Mouse (Mus musculus) urinary bladder, postnatal 14 days (tissue): ENCODE data around the gene Eef1akmt2.

Experiments used
- DNase-seq: peaks from one replicate; pipeline ENCODE4 v3.0.0; 2021; ENCODE audit warnings: low spot score

Eef1akmt2 gene

GRCm38 (mm10) chr7:132810879-132811278, 41.6 kb downstream of the Eef1akmt2 start:
- DNase-seq, result peak; percentile 92

GRCm38 (mm10) chr7:132810368-132810767, 42.1 kb downstream of the Eef1akmt2 start:
- peak; percentile 38 for DNase-seq

DNA sequence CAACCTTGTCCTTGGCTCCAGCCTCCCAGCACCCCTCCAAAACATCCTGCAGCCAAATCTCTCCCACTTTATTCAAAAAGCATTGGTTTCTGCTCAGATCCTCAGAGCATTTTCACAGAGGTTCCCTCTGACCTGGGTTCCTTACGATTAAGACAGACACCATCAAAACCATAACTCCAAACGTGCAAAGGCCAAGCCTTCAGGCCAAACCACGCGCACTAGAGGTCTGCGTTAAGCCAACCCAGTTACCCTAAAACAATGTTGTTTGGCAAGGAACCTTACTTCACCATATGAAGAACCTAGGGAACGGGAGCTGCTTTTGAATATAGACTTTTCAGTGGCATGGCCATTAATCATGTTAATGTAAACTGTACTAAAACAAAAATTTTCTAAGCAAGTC, 42.8 kb downstream of the Eef1akmt2 start:
- DNase-seq, result no peak

DNA sequence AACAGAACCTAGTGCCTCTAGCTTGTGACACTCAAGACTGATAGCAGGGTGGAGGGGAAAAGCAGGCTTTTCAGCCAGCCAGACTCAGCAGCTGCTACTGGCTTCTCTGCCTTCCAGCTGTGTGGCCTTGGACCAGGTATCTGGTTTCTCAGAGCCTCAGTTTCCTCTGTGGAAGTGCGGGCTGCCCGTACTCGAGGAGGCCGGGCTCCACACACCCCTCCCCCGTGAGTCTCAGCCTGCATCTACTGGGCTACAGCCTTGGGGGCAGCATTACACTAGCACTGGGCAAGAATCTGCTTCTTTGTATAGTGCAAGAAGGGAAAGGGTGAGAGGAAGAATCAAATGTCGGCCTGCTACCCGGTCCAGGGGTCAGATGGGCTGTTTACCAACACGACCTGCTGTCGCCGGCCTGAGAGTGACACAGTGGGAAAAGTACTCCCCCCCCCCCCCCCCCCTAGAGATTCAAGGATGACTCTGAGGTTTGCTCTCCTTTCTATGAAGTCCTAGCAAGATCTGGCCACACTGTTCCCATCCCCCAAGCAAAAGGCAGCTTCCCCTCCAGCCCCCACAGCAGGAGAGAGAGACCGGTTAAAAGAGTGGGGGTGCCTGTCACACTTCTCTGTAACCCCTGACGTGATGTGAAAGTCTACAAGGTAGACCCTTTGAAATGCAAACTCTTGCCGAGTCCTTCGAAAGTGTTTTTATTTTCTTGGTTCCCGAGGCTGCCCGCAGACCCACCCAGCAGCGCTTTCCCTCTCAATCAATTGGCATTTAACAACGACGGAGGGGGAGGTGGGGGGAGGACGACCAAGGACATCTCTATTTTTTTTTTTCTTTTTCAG, 43.4 kb downstream of the Eef1akmt2 start:
- no peak for DNase-seq

DNA sequence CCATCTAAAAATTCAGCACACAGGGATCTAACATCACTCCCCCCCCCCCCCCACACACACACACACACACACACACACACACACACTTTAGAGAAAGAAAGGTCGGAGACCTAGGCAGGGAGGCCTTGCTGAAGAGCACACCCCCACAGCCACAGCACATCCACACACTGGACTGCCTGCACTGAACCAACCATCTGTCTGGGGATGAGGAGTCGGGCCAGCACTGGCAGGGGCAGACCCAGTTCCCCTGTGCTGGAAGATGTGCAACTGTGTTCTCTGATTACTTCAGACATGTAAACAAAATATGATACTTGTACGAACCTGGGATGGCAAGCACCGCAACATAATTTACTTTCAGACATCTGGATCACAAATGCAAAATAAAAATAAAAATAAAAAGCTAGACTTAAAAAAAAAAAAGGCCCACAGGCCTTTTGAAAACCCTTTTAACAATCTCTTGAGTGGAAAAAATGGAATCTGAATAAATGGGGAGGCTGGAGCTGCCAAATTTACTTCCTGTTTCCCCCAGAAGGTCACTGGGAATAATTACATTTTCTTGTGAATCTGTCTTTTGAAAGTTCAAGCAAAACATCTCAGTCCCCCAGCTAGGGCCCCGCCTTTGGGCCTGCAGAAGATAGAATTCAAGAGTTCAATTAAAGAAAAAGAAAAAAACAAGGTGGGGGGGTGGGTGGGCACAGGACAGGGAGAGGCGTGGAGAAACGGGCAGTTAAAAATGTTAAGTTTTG, 44.2 kb downstream of the Eef1akmt2 start:
- no peak for DNase-seq

DNA sequence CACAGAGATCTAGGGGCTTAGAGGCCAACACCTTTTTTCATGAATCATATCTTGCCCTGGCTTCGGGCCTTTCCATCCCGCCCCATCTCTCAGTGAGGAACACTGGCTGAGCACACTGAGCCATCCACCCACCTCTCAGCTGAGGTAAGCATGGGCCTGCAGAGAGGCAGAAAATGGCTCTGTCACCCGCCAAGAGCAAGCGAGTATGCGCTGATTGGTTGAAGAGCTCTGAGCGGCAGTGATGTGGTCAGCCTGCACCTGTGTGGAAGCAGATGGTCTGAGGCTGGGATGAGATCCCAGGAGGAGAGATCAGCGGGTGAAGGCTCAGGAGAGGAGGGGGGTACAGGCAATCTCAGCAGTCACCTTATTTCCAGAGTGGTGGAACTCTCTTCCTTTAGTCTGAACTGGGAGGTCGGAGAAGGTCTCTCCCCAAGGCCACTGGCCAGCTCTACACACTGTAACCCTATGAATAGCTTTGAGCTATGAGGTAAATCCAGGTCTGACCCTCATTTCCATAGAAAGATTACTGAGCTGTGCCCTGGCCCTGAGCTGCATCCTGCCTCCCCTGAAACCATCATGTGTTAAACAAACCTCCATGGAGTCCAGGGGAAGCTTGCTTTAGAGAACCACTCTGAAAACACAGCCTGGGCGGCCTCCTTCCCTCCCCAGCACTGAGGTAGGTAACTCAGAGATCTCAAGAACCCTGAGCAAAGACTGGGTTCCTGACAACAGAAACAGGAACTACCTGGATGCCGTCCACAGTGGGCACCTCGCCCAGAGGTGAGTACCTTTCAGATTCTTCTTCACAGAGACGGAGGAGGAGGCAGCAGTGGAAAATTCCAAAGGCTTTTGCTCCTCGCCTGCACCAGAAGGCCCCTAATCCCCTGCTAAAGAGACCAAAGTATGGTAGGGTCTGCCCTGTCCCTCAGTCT, 45.3 kb downstream of the Eef1akmt2 start:
- peak; percentile 67 for DNase-seq

DNA sequence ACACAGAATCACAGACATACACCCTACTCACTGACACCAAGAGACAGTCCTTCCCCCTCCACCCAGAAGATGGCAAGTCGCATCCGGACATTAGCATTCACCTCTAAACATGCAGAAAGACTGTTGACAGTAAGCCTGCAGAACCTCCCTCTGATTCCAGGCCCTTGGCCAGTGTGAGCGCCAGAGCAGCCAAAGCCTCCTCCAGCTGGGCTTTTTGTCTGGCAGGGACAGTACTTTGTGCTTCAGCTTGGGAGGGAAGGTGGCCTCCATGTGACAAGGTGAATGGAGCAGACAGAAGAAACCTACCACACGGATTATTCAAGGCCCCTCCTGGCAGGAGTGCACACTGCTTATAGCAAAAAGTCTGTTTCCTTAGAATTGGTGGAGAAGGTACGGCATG, 46.2 kb downstream of the Eef1akmt2 start:
- DNase-seq, result peak; percentile 52

- no peak for DNase-seq
Measured at GRCm38 (mm10) chr7:132804951-132805350, 47.5 kb downstream of the Eef1akmt2 start.

- no peak for DNase-seq
Measured at GRCm38 (mm10) chr7:132804461-132804860, 48.0 kb downstream of the Eef1akmt2 start.

DNA sequence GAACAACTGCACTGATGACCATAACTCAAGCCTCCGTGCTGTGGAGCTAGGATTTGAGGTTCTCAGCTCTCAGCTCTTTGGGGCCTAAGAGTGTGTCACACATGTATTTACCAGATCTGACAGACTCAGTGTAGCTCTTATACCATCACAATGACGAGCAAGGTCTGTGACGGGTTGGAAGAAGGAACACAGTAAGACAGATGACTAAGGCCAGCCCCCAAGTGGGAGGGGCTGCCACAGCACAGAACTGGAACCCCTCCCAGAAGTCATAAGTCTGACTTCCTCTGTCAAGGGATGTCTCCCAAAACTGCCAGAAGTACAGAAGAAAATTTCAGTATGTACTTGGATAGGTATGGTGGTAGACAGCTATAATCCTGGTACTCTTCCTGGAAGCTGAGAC, 48.5 kb downstream of the Eef1akmt2 start:
- no peak for DNase-seq

DNA sequence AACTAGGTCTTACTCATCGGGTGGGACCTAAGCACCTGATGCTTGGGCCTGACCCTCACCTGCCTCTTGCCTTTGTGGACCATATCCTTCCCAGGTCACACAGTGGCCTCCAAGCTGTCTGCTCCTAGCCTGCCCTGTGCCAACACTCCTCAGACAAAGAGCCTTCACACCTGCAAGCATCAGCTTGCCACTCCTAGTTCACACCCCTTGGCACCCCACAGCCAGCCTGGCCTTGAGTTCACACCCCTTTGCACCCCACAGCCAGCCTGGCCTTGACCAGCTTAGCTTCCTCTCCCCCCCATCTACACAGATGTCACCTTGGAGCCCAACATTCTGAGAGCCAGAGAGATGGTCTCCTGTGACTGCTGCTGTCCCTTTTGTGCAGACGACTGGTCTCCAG, 49.1 kb downstream of the Eef1akmt2 start:
- no peak for DNase-seq

- no peak for DNase-seq
Measured at GRCm38 (mm10) chr7:132802691-132803090, 49.8 kb downstream of the Eef1akmt2 start.

DNA sequence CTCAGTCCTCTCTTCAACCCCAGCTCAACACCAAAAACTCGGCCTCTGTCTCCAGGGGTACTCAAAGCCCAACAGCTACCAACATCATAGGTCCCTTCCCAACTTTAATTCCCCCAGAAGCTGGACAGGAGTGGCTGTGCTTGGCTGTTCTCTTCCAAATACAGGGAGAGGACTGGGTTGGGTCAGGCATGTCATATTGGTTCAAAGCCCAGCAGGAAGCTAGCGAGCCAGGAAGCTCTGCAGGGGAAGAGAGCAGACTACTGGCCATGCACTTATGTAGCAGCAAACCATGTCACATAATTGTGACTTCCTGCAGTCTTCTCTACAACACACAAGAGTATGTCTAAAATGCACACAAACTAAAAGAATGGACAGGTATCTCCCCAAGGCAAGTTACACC, 50.4 kb downstream of the Eef1akmt2 start:
- DNase-seq, result no peak

GRCm38 (mm10) chr7:132801509-132801908, 51.0 kb downstream of the Eef1akmt2 start:
- DNase-seq, result no peak

GRCm38 (mm10) chr7:132800868-132801267, 51.6 kb downstream of the Eef1akmt2 start:
- DNase-seq, result no peak

GRCm38 (mm10) chr7:132799119-132800016, 53.1 kb downstream of the Eef1akmt2 start:
- no peak for DNase-seq

DNA sequence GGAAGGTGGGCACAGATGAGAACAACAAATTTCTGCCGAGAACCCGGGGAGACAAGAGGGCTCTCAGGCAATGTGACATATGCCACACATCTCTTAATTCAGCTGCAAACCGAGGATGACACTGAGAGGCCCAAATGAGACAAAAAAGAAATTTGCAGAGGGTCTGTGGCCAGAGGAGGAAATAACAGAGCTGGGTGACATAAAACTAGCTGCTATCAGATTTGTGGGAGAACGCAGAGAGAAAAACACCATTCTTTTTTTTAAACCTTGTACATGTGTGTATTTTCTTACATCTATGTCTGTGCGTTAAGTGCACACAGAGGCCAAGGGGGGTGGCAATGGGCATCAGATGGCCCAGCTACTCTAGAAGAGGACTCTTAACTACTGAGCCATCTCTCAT, 57.3 kb downstream of the Eef1akmt2 start:
- no peak for DNase-seq

- DNase-seq, result no peak
Measured at GRCm38 (mm10) chr7:132793467-132793866, 59.0 kb downstream of the Eef1akmt2 start.

DNA sequence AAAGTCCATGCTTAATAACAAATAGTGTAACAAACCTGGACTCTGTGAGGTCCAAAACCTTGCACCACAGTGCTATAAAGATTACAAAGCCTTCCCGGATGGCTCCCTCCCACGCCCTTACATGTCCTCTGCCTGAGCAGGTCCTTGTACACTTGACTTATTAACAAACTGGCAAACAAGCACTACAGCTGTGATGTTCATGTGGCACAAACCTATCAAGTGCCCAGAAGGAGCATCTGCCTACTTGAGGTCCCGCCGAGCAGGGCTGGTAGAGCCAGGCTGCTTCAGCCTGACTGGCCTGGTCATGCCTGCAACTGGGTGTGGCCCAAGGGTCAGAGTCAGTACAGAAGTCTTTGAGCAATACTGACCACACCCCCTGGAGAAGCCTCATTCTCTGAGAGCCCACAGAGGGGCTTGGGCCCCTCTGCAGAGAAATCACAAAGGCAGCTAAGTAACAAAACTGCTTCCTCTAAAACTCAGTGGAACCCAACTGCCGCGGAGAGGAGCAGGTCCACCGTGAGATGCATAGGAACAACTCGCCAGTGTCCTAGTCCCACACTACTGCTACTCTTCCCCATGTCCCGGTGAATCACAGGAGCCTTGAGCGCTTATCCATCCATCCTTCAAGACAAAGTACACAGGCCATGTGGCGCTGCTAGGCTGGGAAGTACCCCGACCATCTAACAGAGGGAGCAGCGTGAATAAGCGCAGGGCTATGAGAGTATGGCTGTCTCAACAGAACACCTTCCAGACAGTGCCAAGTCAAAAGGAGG, 61.8 kb downstream of the Eef1akmt2 start:
- peak; percentile 52 for DNase-seq

DNA sequence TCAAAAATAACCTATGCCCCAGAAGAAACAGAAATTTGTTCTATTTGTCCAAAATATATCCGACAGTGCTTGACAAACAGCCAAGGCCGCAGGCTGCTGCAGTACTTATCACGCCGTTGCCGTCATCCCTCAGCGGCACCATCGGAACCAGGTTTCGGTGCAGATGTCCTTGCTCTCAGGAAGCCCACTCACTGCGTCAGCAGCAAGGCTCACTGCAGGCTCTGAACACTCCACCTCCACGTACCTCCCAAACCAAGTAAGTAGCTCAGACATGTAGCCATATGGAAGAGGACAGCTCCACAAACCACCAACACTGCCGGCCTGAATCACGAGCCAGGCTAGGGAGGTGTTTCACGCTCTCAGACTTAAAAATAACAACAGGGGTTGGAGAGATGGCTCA, 63.6 kb downstream of the Eef1akmt2 start:
- DNase-seq, result no peak
